In the genomic region with DNA sequence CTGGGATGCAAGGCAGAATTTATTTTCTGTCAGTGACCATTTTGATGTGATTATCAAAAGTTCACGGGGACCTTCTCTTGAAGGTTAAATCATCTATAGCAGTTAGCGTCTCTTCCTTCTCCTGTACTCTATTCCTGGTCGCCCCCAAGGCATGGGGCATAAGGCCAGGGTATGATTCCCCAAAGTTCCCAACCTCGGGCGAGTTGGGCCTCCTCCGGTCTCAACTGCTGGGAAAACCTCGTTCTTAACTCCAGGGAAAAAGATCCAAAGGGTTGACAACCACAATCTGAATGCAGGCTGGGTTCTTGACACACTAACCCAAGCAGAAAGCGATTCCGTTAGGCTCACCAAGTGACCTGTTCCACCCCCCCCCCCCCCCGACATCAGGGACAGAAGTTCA, we compare ENCODE assay signal across 9 mouse cellular contexts. TPM values are rescaled to one million over a fixed set of nuclear protein-coding genes. Genes with fewer than 3 reads are reported as not detected.
A peak's percentile ranks its signal among the peaks of the same experiment; 100 is the strongest.
DNase-seq lines count a peak whose midpoint lies in the region; ATAC-seq and TF ChIP-seq lines count a peak whose summit lies in the region.
"Had no signal": no experiment of that assay in that cellular context is flagged by ENCODE, and none has a peak within 500 bp of the region (broad histone marks: within the 10 kb centered on the region; RNA-seq: fewer than 3 reads in every experiment).

No protein-coding gene starts in this region.

- H3K9me3 ChIP-seq in heart, embryonic 16.5 days (replicated peaks; ENCODE audit: control insufficient read depth, low read length) = no peaks in the 10 kb centered on the region
- H3K9me3 ChIP-seq in embryonic facial prominence, embryonic 11.5 days (replicated peaks; ENCODE audit: control insufficient read depth, low read length) = no peaks in the 10 kb centered on the region
- no peaks in the 10 kb centered on the region for H3K9me3 ChIP-seq in limb, embryonic 10.5 days (replicated peaks)

- no peaks in the 10 kb centered on the region for H3K36me3 ChIP-seq in heart, embryonic 16.5 days (ENCODE audit: control insufficient read depth, insufficient read depth)
- no peaks in the 10 kb centered on the region for H3K36me3 ChIP-seq in embryonic facial prominence, embryonic 11.5 days (replicated peaks; ENCODE audit: control insufficient read depth, insufficient read depth, low read depth, low read length)
- peaks cover 8% of the 10 kb centered on the region for H3K36me3 ChIP-seq in limb, embryonic 10.5 days

- peak overlapping the region; percentile 53 for H3K4me2 ChIP-seq in heart, embryonic 16.5 days (ENCODE audit: low read depth, low read length)
- H3K4me2 ChIP-seq in embryonic facial prominence, embryonic 11.5 days (ENCODE audit: low read depth, low read length) = peak overlapping the region; percentile 46

- peaks cover 18% of the 10 kb centered on the region for H3K4me1 ChIP-seq in heart, embryonic 16.5 days (ENCODE audit: control insufficient read depth, insufficient read depth, low read length)
- H3K4me1 ChIP-seq in embryonic facial prominence, embryonic 11.5 days (ENCODE audit: control insufficient read depth, insufficient read depth, low read length) = peaks cover 5% of the 10 kb centered on the region; the same call in 1 of the 2 replicates
- peaks cover 58% of the 10 kb centered on the region for H3K4me1 ChIP-seq in limb, embryonic 10.5 days
- no peaks in the 10 kb centered on the region for H3K4me1 ChIP-seq in cerebellum, adult 2 months (ENCODE audit: control insufficient read depth, insufficient read depth, low read length)

- TF ChIP-seq POLR2A in cerebellum, adult 2 months (IDR thresholded peaks at IDR 0.05; ENCODE audit: borderline replicate concordance, insufficient read depth, low read length) = no peak

- TF ChIP-seq CTCF in cerebellum, adult 2 months (IDR thresholded peaks at IDR 0.05; ENCODE audit: borderline replicate concordance, insufficient read depth, low read depth, low read length) = no peak

- no peak for ATAC-seq in heart, embryonic 16.5 days (replicated peaks; ENCODE audit: extremely low read depth, insufficient read depth, low FRiP score)
- ATAC-seq in embryonic facial prominence, embryonic 11.5 days (replicated peaks; ENCODE audit: insufficient number of reproducible peaks, low FRiP score, low TSS enrichment, low read depth) = no peak

- intact Hi-C loops in heart, postnatal 10 days (cut with DNase I) = no loop called here

- H3K4me3 ChIP-seq in heart, embryonic 16.5 days (ENCODE audit: low read length) = peak overlapping the region; percentile 41
- peak overlapping the region; percentile 33 for H3K4me3 ChIP-seq in embryonic facial prominence, embryonic 11.5 days (ENCODE audit: low read depth, low read length)
- H3K4me3 ChIP-seq in limb, embryonic 10.5 days = peak overlapping the region; percentile 82
- H3K4me3 ChIP-seq in cerebellum, adult 2 months (replicated peaks; ENCODE audit: insufficient read depth, low read depth, low read length) = no peak overlapping the region

- H3K9ac ChIP-seq in heart, embryonic 16.5 days (ENCODE audit: low read length) = peak overlapping the region; percentile 53
- peak overlapping the region; percentile 46 for H3K9ac ChIP-seq in embryonic facial prominence, embryonic 11.5 days (replicated peaks; ENCODE audit: low read length)

- WGBS in heart, embryonic 16.5 days = 4% methylated on average over 10 of the region's 10 CpGs
- WGBS in embryonic facial prominence, embryonic 11.5 days = under 1% methylated on average over 10 of the region's 10 CpGs
- 1% methylated on average over 10 of the region's 10 CpGs for WGBS in limb, embryonic 10.5 days
- WGBS in cerebellum, adult 2 months = 9% methylated on average over 10 of the region's 10 CpGs

- no peak for DNase-seq in heart, postnatal 10 days
- peak; percentile 6 for DNase-seq in MN1 (ENCODE audit: low spot score)
- DNase-seq in embryonic facial prominence, embryonic 11.5 days (ENCODE audit: low spot score) = peak; percentile 17
- DNase-seq in limb, embryonic 10.5 days (ENCODE audit: low spot score) = peak; percentile 55
- no peak for DNase-seq in cerebellum, adult 2 months
- DNase-seq in left cerebral cortex, adult 18-20 months (ENCODE audit: low spot score in 2 of 2) = no peak
- DNase-seq: left cerebral cortex, postnatal 4 days; thymus, postnatal 36 days had no signal

- peaks cover 75% of the 10 kb centered on the region for H3K27me3 ChIP-seq in heart, embryonic 16.5 days (ENCODE audit: control insufficient read depth, insufficient read depth, low read length)
- H3K27me3 ChIP-seq in embryonic facial prominence, embryonic 11.5 days (ENCODE audit: control insufficient read depth, insufficient read depth, low read length) = peaks cover 6% of the 10 kb centered on the region; the same call in 1 of the 2 replicates
- H3K27me3 ChIP-seq in limb, embryonic 10.5 days (ENCODE audit: low read depth, poor library complexity, severe bottlenecking) = peaks cover 29% of the 10 kb centered on the region
- H3K27me3 ChIP-seq in cerebellum, adult 2 months (ENCODE audit: control insufficient read depth, insufficient read depth, low read length) = peaks cover 14% of the 10 kb centered on the region; the same call in 1 of the 2 replicates

- H3K27ac ChIP-seq in heart, embryonic 16.5 days (ENCODE audit: low read length) = no peak overlapping the region
- H3K27ac ChIP-seq in embryonic facial prominence, embryonic 11.5 days (replicated peaks; ENCODE audit: low read depth, low read length) = peak overlapping the region; percentile 73
- peak overlapping the region; percentile 99 for H3K27ac ChIP-seq in limb, embryonic 10.5 days
- no peak overlapping the region for H3K27ac ChIP-seq in cerebellum, adult 2 months (ENCODE audit: insufficient read depth, low read length)

RNA-seq across cellular contexts. Expression of a gene that starts 2.7 kb away (rescaled TPM):
- polyA plus RNA-seq in heart, embryonic 16.5 days (2015; fragmentation: Nextera tagmentation; extraction: Ambion mirVana) = 11.6 and 17.2 TPM in 2 replicates
- total RNA-seq in heart, postnatal 10 days (2021) = 10 to 100 TPM; 43.3 to 51.1 TPM
- polyA plus RNA-seq in embryonic facial prominence, embryonic 11.5 days (2014; fragmentation: Nextera tagmentation; extraction: Ambion mirVana) = 87.2 and 88.6 TPM in 2 replicates
- polyA plus RNA-seq in limb, embryonic 10.5 days (2016; fragmentation: Nextera tagmentation; extraction: Ambion mirVana) = 69.2 and 111 TPM in 2 replicates
- polyA plus RNA-seq in cerebellum, adult 2 months (2012; rRNA removed) = 8.6 and 9.0 TPM in 2 replicates
- 10 to 100 TPM; 29.3 to 30.0 TPM for total RNA-seq in left cerebral cortex, adult 18-20 months (2021)

Comparison
In these comparisons a context has a peak if more than half of its experiments do, and no peak if none do; other contexts are left out.
1. H3K27ac ChIP-seq: peak in embryonic facial prominence, embryonic 11.5 days (single experiment) and limb, embryonic 10.5 days (single experiment); none in heart, embryonic 16.5 days (single experiment) and cerebellum, adult 2 months (single experiment).
2. DNase-seq: peak in MN1 (single experiment), embryonic facial prominence, embryonic 11.5 days (single experiment) and limb, embryonic 10.5 days (single experiment); none in heart, postnatal 10 days (0 of 2), cerebellum, adult 2 months (0 of 2) and left cerebral cortex, adult 18-20 months (0 of 2).